Mouse (Mus musculus) ES-E14 (cell line): ENCODE measurements around the gene Rffl. TPM values are rescaled to one million over a fixed set of nuclear protein-coding genes. Genes with fewer than 3 reads are reported as not detected.

Source experiments
- DNase-seq: peaks from one replicate; pipeline ENCODE4 v3.0.0-alpha.2; 2013; ENCODE audit warnings: low read depth, low spot score
- H3K27ac ChIP-seq: 2 replicates; pipeline ENCODE4 v1.5.1; 2012; ENCODE audit warnings: low read depth, mild to moderate bottlenecking, low read length, moderate library complexity, mixed read lengths; ENCODE audit not compliant: poor library complexity, insufficient read depth, severe bottlenecking
- H3K36me3 ChIP-seq: 2 replicates; pipeline ENCODE4 v1.6.1; 2012; ENCODE audit warnings: mild to moderate bottlenecking, low read length, moderate library complexity, mixed read lengths; ENCODE audit not compliant: control insufficient read depth, poor library complexity, insufficient read depth, severe bottlenecking
- H3K4me1 ChIP-seq, 2 experiments: fragments of 150-350 bp in 1 of 2; sonication (generic) in 1 of 2; 2 replicates each; pipeline ENCODE4 v1.6.1; 2012; ENCODE audit warnings: low read length in 2 of 2, mild to moderate bottlenecking in 1 of 2, mixed read lengths in 1 of 2; ENCODE audit not compliant: control insufficient read depth in 2 of 2, insufficient read depth in 2 of 2, poor library complexity in 1 of 2
- H3K4me3 ChIP-seq, 2 experiments: fragments of 150-350 bp in 1 of 2; sonication (generic) in 1 of 2; 2 replicates each; pipeline ENCODE4 v1.5.1; 2012; ENCODE audit warnings: low read length in 2 of 2, low read depth in 1 of 2, mild to moderate bottlenecking in 1 of 2, mixed read lengths in 1 of 2; ENCODE audit not compliant: insufficient read depth in 1 of 2, poor library complexity in 1 of 2, severe bottlenecking in 1 of 2
- H3K9ac ChIP-seq: 2 replicates; pipeline ENCODE4 v1.6.1; 2012; ENCODE audit warnings: low read depth, mild to moderate bottlenecking, low read length, mixed read lengths; ENCODE audit not compliant: poor library complexity, insufficient read depth, severe bottlenecking
- H3K9me3 ChIP-seq: fragments of 150-350 bp; sonication (generic); 2 replicates; pipeline ENCODE4 v1.6.1; 2012; ENCODE audit warnings: low read depth, mild to moderate bottlenecking, low read length; ENCODE audit not compliant: control insufficient read depth, insufficient read depth
- CHD2 ChIP-seq: IDR thresholded peaks from 2 replicates; pipeline ENCODE4 v1.6.1; 2014; ENCODE audit warnings: mild to moderate bottlenecking, low read depth, low read length, inconsistent platforms
- HCFC1 ChIP-seq: IDR thresholded peaks from 2 replicates; pipeline ENCODE4 v1.6.1; 2012; ENCODE audit warnings: low read length, inconsistent platforms, borderline replicate concordance; ENCODE audit not compliant: insufficient read depth
- MAFK ChIP-seq: IDR thresholded peaks from 2 replicates; pipeline ENCODE4 v1.6.1; 2014; ENCODE audit warnings: mild to moderate bottlenecking, low read depth, low read length, inconsistent platforms; ENCODE audit not compliant: insufficient read depth
- ZC3H11A ChIP-seq: IDR thresholded peaks from 2 replicates; pipeline ENCODE4 v1.6.1; 2012; ENCODE audit warnings: low read depth, mild to moderate bottlenecking, inconsistent platforms, low read length, borderline replicate concordance
- ZNF384 ChIP-seq: IDR thresholded peaks from 2 replicates; pipeline ENCODE4 v1.6.1; 2012; ENCODE audit warnings: low read depth, low read length, inconsistent platforms
- in situ Hi-C, 2 experiments: fragments of 600-800 bp; cut with MboI; formaldehyde crosslinking; loops; one replicate each; pipeline ENCODE4 v1.15.1; 2025; ENCODE audit warnings: low sequenced_read_pairs in 2 of 2, inconsistent platforms in 1 of 2; ENCODE audit not compliant: unreplicated experiment in 2 of 2
- total RNA-seq: library from RNA; depleted of rRNA; stranded (reverse); fragments of 300-350 nt; gene quantifications from 2 replicates; pipeline ENCODE4 v1.2.3, GENCODE M21; 2012

Rffl gene
- total RNA-seq, 1 experiment = 6.5 TPM

DNA sequence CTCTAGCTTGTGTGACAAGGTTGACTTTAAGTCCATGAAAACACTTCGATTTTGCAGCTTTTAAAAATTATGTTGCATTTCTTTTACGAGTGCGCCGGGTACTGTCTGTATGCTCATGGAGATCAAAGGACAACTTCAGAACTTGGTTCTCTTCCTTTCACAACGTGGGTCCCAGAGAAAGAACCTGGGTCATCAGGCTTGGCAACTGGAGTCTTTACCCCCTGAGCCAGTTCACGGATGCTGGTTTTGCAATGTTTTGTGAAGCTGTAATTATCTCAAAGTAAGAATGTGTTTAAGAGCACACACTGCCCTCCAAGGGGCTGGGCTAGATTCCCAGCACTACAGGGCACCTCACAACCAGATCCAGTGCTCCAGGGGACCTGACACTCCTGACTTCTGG lies 16.9 kb downstream of the Rffl start:
- in situ Hi-C loops = no loop called here
- Histone ChIP-seq H3K36me3 (no peaks in the 10 kb centered on the region), H3K9me3 (no peaks in the 10 kb centered on the region), H3K27ac (no peak overlapping the region), H3K9ac (no peak overlapping the region), H3K4me1 (peaks cover 5 to 13% of the 10 kb centered on the region in 2 experiments; a peak in 3 of 4 replicates), H3K4me3 (no peak overlapping the region)
- TF ChIP-seq ZC3H11A (no peak), ZNF384 (no peak), MAFK (no peak), HCFC1 (no peak), CHD2 (no peak)
- DNase-seq = no peak

DNA sequence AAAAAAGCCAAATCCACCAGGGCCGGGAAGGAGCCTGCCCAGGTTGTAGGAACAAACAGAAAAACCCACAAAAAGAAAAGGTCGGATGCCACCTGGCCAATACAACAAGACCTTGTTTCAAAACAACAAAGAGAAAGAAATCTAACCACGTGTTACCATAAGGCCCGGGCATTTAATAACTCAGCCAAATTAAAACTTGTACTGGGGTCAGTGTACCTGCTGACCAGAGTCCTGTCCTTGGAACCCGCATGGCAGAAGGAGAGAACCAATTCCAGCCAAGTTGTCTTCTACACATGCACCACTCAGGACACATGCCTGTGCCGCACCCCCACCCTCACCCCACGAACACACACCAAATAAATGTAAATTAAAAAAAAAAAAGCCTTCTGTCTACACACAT lies 18.1 kb downstream of the Rffl start:
- Histone ChIP-seq H3K27ac (no peak overlapping the region), H3K4me1 (peaks cover 5 to 13% of the 10 kb centered on the region in 2 experiments; a peak in 3 of 4 replicates), H3K9me3 (no peaks in the 10 kb centered on the region), H3K4me3 (no peak overlapping the region), H3K9ac (no peak overlapping the region), H3K36me3 (no peaks in the 10 kb centered on the region)
- in situ Hi-C loops = no loop called here
- TF ChIP-seq CHD2 (no peak), ZC3H11A (no peak), HCFC1 (no peak)
- no peak for DNase-seq

DNA sequence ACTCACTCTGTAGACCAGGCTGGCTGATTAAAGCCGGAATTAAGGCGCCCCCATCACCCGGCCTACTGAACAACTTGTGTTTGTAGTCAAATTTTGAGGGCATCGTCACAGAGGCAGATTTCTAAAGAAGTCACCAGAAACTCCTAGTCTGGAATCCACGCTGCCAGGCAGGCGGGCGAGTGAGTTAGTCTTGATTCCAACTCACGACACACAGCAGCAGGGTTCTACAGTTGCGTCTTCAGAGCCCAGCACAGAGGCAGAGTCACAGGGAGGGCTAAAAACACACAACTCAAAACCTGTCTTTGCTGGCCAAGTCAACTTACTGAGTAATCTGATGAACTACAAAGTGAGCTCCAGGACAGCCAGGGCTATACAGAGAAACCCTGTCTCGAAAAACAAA lies 18.5 kb downstream of the Rffl start:
- in situ Hi-C loops = no loop called here
- Histone ChIP-seq H3K4me1 (peaks cover 5 to 13% of the 10 kb centered on the region in 2 experiments; a peak in 3 of 4 replicates), H3K4me3 (no peak overlapping the region), H3K9ac (no peak overlapping the region), H3K9me3 (no peaks in the 10 kb centered on the region), H3K27ac (no peak overlapping the region), H3K36me3 (no peaks in the 10 kb centered on the region)
- no peak for DNase-seq
- no peak for TF ChIP-seq ZC3H11A

DNA sequence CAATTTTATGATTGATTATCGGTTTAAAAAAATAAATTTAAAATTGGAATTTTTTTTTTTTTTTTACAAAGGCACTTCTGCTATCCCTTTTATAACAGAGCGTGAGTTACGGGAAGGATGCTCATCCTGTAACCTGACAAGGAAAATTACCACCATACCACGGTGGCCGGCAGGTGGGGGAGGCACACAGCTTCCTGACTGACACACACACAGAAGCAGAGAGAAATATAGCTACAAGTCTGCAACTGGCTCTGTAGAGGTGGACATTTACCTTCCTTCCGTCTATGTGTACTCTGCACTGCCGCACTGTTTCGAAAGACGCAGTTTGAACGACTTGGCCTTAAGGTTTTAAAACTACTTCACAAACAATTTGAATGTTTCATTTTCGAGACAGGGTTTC lies 18.9 kb downstream of the Rffl start:
- DNase-seq = no peak
- TF ChIP-seq MAFK (no peak), ZNF384 (no peak)
- Histone ChIP-seq H3K4me3 (no peak overlapping the region), H3K4me1 (peaks cover 5 to 15% of the 10 kb centered on the region in 2 experiments; a peak in 3 of 4 replicates), H3K9ac (no peak overlapping the region), H3K9me3 (no peaks in the 10 kb centered on the region), H3K36me3 (no peaks in the 10 kb centered on the region), H3K27ac (no peak overlapping the region)
- in situ Hi-C loops = no loop called here

DNA sequence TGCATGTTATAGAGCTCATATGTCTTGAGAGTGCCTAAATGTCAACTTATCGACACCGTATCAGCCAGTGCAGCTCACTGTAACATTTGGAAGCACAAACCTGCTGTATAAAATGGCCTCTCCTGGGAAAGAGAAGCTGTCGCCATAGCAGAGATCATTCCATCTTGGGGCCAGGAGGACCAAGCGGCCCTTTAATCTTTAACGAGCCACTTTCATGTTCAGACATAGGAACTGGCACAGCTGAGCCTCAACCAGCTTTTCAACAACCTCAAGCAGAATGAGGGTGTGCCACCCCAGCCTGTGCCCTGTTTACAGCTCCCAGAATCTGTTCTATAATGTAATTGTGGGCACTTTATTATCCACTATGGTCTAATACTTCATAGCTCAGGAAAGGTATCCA lies 20.8 kb downstream of the Rffl start:
- in situ Hi-C loops = no loop called here
- Histone ChIP-seq H3K4me3 (no peak overlapping the region), H3K27ac (no peak overlapping the region), H3K36me3 (no peaks in the 10 kb centered on the region), H3K9ac (no peak overlapping the region), H3K9me3 (no peaks in the 10 kb centered on the region), H3K4me1 (peaks cover 0 to 14% of the 10 kb centered on the region in 2 experiments; a peak in 2 of 4 replicates)
- no peak for DNase-seq
- no peak for TF ChIP-seq CHD2
- no peak for TF ChIP-seq HCFC1
- no peak for TF ChIP-seq ZNF384
- TF ChIP-seq MAFK = no peak
- no peak for TF ChIP-seq ZC3H11A
